15 mouse cellular contexts compared by ENCODE assay signal in genomic region chr11:29799839-29800238, GRCm38 (mm10). TPM values are rescaled to one million over a fixed set of nuclear protein-coding genes. Genes with fewer than 3 reads are reported as not detected.
"Had no signal": no experiment of that assay in that cellular context is flagged by ENCODE, and none has a peak within 500 bp of the region (broad histone marks: within the 10 kb centered on the region; RNA-seq: fewer than 3 reads in every experiment).

No protein-coding gene starts in this region.

- H3K27ac ChIP-seq: midbrain, embryonic 10.5 days; midbrain, embryonic 12.5 days; neural tube, embryonic 12.5 days; stomach, embryonic 15.5 days; stomach, postnatal 0 days had no signal

- H3K4me2 ChIP-seq: lung, embryonic 14.5 days; midbrain, embryonic 12.5 days; neural tube, embryonic 12.5 days; stomach, embryonic 15.5 days had no signal

- DNase-seq: lung, embryonic 14.5 days; lung, postnatal 10 days; lung, postnatal 4 days; midbrain, embryonic 14.5 days; right cerebral cortex, postnatal 14 days; thymus, adult 2 months; thymus, postnatal 25 days; thymus, postnatal 4 days had no signal

- H3K27me3 ChIP-seq: midbrain, embryonic 12.5 days; neural tube, embryonic 12.5 days; stomach, embryonic 15.5 days had no signal

- H3K4me1 ChIP-seq: midbrain, embryonic 10.5 days; midbrain, embryonic 12.5 days; neural tube, embryonic 12.5 days; stomach, embryonic 15.5 days had no signal

- H3K36me3 ChIP-seq: midbrain, embryonic 10.5 days; midbrain, embryonic 12.5 days; neural tube, embryonic 12.5 days; stomach, embryonic 15.5 days had no signal

- H3K4me3 ChIP-seq: midbrain, embryonic 10.5 days; midbrain, embryonic 12.5 days; neural tube, embryonic 12.5 days; stomach, embryonic 15.5 days had no signal

- H3K9me3 ChIP-seq: midbrain, embryonic 10.5 days; midbrain, embryonic 12.5 days; neural tube, embryonic 12.5 days; stomach, embryonic 15.5 days had no signal

- H3K9ac ChIP-seq: lung, embryonic 14.5 days; midbrain, embryonic 12.5 days; neural tube, embryonic 12.5 days; stomach, embryonic 15.5 days had no signal

RNA-seq across cellular contexts. Expression of gene 4931440F15Rik, which starts 25.6 kb away (rescaled TPM):
- total RNA-seq: megakaryocyte-erythroid progenitor cell, adult 5-6 weeks; neutrophil, adult 5-6 weeks had no signal
